Mouse (Mus musculus) cerebellum, adult 2 months (tissue): ENCODE measurements around the gene Gfral. TPM values are rescaled to one million over a fixed set of nuclear protein-coding genes. Genes with fewer than 3 reads are reported as not detected.

Experiments used
- DNase-seq, 2 experiments: peaks; one replicate each; pipeline ENCODE4 v3.0.0; 2021
- H3K27ac ChIP-seq: fragments of 200-500 bp; 2 replicates; pipeline ENCODE4 v1.5.1; 2012; ENCODE audit warnings: low read length, control low read depth, inconsistent platforms; ENCODE audit not compliant: insufficient read depth
- H3K27me3 ChIP-seq: fragments of 200-500 bp; 2 replicates; pipeline ENCODE4 v1.6.1; 2012; ENCODE audit warnings: inconsistent platforms, mild to moderate bottlenecking, low read length, moderate library complexity; ENCODE audit not compliant: control insufficient read depth, insufficient read depth
- H3K4me1 ChIP-seq: fragments of 200-500 bp; 2 replicates; pipeline ENCODE4 v1.6.1; 2011; ENCODE audit warnings: low read length; ENCODE audit not compliant: control insufficient read depth, insufficient read depth
- H3K4me3 ChIP-seq: fragments of 200-500 bp; replicated peaks from 2 replicates; pipeline ENCODE3; 2011; ENCODE audit warnings: mild to moderate bottlenecking, low read depth, low read length, control low read depth; ENCODE audit not compliant: insufficient read depth
- CTCF ChIP-seq: fragments of 200-500 bp; IDR thresholded peaks from 2 replicates; pipeline ENCODE4 v1.5.1; 2011; ENCODE audit warnings: low read depth, mild to moderate bottlenecking, control low read depth, low read length, moderate library complexity, borderline replicate concordance; ENCODE audit not compliant: insufficient read depth
- POLR2A ChIP-seq: fragments of 200-500 bp; IDR thresholded peaks from 2 replicates; pipeline ENCODE4 v1.6.1; 2011; ENCODE audit warnings: low read length, control low read depth, borderline replicate concordance; ENCODE audit not compliant: insufficient read depth
- WGBS: fragments of 180-500 bp; shearing (Covaris S2); methylation state at CpG from one replicate; pipeline ENCODE4 v1.1.7; 2018; 5-methylcytosine and 5-hydroxymethylcytosine counted together
- polyA plus RNA-seq: library from polyadenylated mRNA; depleted of rRNA; stranded (reverse); fragments of >200 nt; gene quantifications from 2 replicates; pipeline ENCODE4 v1.2.3, GENCODE M21; 2012; rRNA removed

Gfral gene
- not detected in 2 replicates for polyA plus RNA-seq

GRCm38 (mm10) chr9:76213557-76213956 lies at the start of gene Gfral:
Gene Gfral, minus strand, starts transcription at chr9:76213657.
- DNase-seq, result no peak
- WGBS, result 91% methylated on average over 2 of the region's 2 CpGs

GRCm38 (mm10) chr9:76257731-76258130 lies 44.3 kb upstream of the Gfral start:
- Histone ChIP-seq H3K4me1 (no peaks in the 10 kb centered on the region), H3K27ac (no peak overlapping the region), H3K27me3 (no peaks in the 10 kb centered on the region), H3K4me3 (no peak overlapping the region)
- DNase-seq, result no peak
- TF ChIP-seq CTCF, result no peak
- no peak for TF ChIP-seq POLR2A
- WGBS, result 85% methylated on average over 5 of the region's 5 CpGs

More at GRCm38 (mm10) chr9:76213557-76213956, at the start of gene Gfral:
- Histone ChIP-seq H3K4me3 (no peak within 1 kb of the TSS), H3K27ac (no peak within 1 kb of the TSS), H3K4me1 (peaks cover 5% of the 10 kb centered on the region; the same call in 1 of the 2 replicates), H3K27me3 (no peaks in the 10 kb centered on the region)
- TF ChIP-seq CTCF, result no peak
- TF ChIP-seq POLR2A, result no peak

GRCm38 (mm10) chr9:76252544-76252943 lies 39.1 kb upstream of the Gfral start:
- no peaks in the 10 kb centered on the region for H3K4me1 ChIP-seq
- no peak overlapping the region for H3K4me3 ChIP-seq
- 77% methylated on average over 7 of the region's 7 CpGs for WGBS
- no peak overlapping the region for H3K27ac ChIP-seq
- no peaks in the 10 kb centered on the region for H3K27me3 ChIP-seq
- TF ChIP-seq POLR2A (no peak), CTCF (no peak)
- DNase-seq, result no peak

- WGBS, result 95% methylated on average over 4 of the region's 4 CpGs
- no peak for DNase-seq
Measured at GRCm38 (mm10) chr9:76252109-76252508, 38.7 kb upstream of the Gfral start.

GRCm38 (mm10) chr9:76242322-76242721 lies 28.9 kb upstream of the Gfral start:
- TF ChIP-seq CTCF (no peak), POLR2A (no peak)
- 64% methylated on average over 1 of the region's 1 CpGs for WGBS
- Histone ChIP-seq H3K27ac (no peak overlapping the region), H3K27me3 (no peaks in the 10 kb centered on the region), H3K4me3 (no peak overlapping the region), H3K4me1 (no peaks in the 10 kb centered on the region)
- no peak for DNase-seq

More at GRCm38 (mm10) chr9:76252109-76252508, 38.7 kb upstream of the Gfral start:
- TF ChIP-seq POLR2A, result no peak
- no peak for TF ChIP-seq CTCF
- no peaks in the 10 kb centered on the region for H3K4me1 ChIP-seq
- no peaks in the 10 kb centered on the region for H3K27me3 ChIP-seq
- H3K4me3 ChIP-seq, result no peak overlapping the region
- H3K27ac ChIP-seq, result no peak overlapping the region

- Histone ChIP-seq H3K27me3 (no peaks in the 10 kb centered on the region), H3K4me3 (no peak overlapping the region), H3K4me1 (no peaks in the 10 kb centered on the region), H3K27ac (no peak overlapping the region)
- no peak for TF ChIP-seq POLR2A
- no peak for TF ChIP-seq CTCF
- DNase-seq, result no peak
- 89% methylated on average over 5 of the region's 5 CpGs for WGBS
Measured at GRCm38 (mm10) chr9:76237946-76238345, 24.5 kb upstream of the Gfral start.

GRCm38 (mm10) chr9:76237243-76237642 lies 23.8 kb upstream of the Gfral start:
- no peak for TF ChIP-seq CTCF
- TF ChIP-seq POLR2A, result no peak
- no peak overlapping the region for H3K4me3 ChIP-seq
- 74% methylated on average over 12 of the region's 12 CpGs for WGBS
- H3K4me1 ChIP-seq, result no peaks in the 10 kb centered on the region
- H3K27ac ChIP-seq, result no peak overlapping the region
- DNase-seq, result no peak
- no peaks in the 10 kb centered on the region for H3K27me3 ChIP-seq

GRCm38 (mm10) chr9:76236626-76237025 lies 23.2 kb upstream of the Gfral start:
- Histone ChIP-seq H3K27me3 (no peaks in the 10 kb centered on the region), H3K4me1 (no peaks in the 10 kb centered on the region), H3K4me3 (no peak overlapping the region), H3K27ac (no peak overlapping the region)
- 1% methylated on average over 7 of the region's 7 CpGs for WGBS
- DNase-seq, result peak; percentile 47 to 57
- TF ChIP-seq POLR2A (no peak), CTCF (peak; percentile 70; the same call in 1 of the 2 replicates)
